Mouse (Mus musculus) mouse trophoblast stem cell (cell line): ENCODE measurements around the gene Scp2.

ENCODE experiments used
- in situ Hi-C, 2 experiments: fragments of 300-500 bp; cut with MseI, MboI; formaldehyde crosslinking; loops; 2 replicates in 1 of 2; 3 replicates in 1 of 2; pipeline ENCODE4 v1.15.1; 2025

Scp2 gene

GRCm38 (mm10) chr4:108018241-108018923 is 126.4 kb downstream of the Scp2 start:
- in situ Hi-C loops: no loop called here

GRCm38 (mm10) chr4:108017839-108018238 is 127.0 kb downstream of the Scp2 start:
- in situ Hi-C loops: no loop called here

GRCm38 (mm10) chr4:108016321-108016720 is 128.5 kb downstream of the Scp2 start:
- in situ Hi-C loops: no loop called here

GRCm38 (mm10) chr4:108015067-108015765 is 129.6 kb downstream of the Scp2 start:
- in situ Hi-C loops: no loop called here

- in situ Hi-C loops: no loop called here
These were observed 130.3 kb downstream of the Scp2 start for GRCm38 (mm10) chr4:108014466-108014865.

GRCm38 (mm10) chr4:108008541-108008940 is 136.3 kb downstream of the Scp2 start:
- in situ Hi-C loops: no loop called here

- in situ Hi-C loops: no loop called here
These were observed 137.2 kb downstream of the Scp2 start for GRCm38 (mm10) chr4:108007532-108008103.

- in situ Hi-C loops: no loop called here
These were observed 139.5 kb downstream of the Scp2 start for GRCm38 (mm10) chr4:108005328-108005727.

- in situ Hi-C loops: no loop called here
These were observed 145.4 kb downstream of the Scp2 start for GRCm38 (mm10) chr4:107999380-107999779.

- in situ Hi-C loops: no loop called here
These were observed 146.0 kb downstream of the Scp2 start for GRCm38 (mm10) chr4:107998641-107999332.

- in situ Hi-C loops: no loop called here
These were observed 148.3 kb downstream of the Scp2 start for GRCm38 (mm10) chr4:107996418-107996986.

GRCm38 (mm10) chr4:107995727-107996126 is 149.1 kb downstream of the Scp2 start:
- in situ Hi-C loops: no loop called here

GRCm38 (mm10) chr4:107995011-107995410 is 149.8 kb downstream of the Scp2 start:
- in situ Hi-C loops: no loop called here
